Mouse (Mus musculus): ENCODE results near the gene Hdac11. TPM values are rescaled to one million over a fixed set of nuclear protein-coding genes. Genes with fewer than 3 reads are reported as not detected.
"Not testable (repeated sequence)": the region's sequence is repeated elsewhere in the genome, so short reads cannot be mapped to it uniquely, and the experiment has no call there.

Gene Hdac11
- polyA plus RNA-seq, 1 experiment from 2014 or later: 5.6 TPM

DNA sequence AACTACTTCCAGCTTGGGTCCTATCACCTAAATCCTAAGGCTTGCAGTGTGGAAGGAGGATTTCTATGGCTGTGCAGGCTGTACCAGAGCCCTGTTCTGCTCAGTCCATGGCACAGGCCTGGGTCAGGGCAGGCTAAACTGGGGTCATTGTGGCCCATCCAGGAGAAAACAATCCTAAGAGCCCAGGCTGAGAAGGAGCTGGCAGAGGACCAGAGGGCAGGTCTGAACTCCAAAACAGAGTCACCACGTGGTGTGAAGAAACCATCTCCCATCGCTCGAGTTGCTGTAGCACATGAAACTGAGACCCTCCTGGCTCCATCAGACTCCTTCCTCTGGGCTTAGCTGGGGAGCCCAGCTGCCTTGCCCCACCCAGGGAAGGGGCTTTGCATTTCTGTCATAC lies 48.9 kb downstream of the Hdac11 start:
- no peak overlapping the region for H3K9ac ChIP-seq
- H3K4me3 ChIP-seq (replicated peaks): no peak overlapping the region
- DNase-seq: no peak
- no peaks in the 10 kb centered on the region for H3K9me3 ChIP-seq (replicated peaks)
- H3K4me1 ChIP-seq (replicated peaks): no peaks in the 10 kb centered on the region
- H3K27ac ChIP-seq: no peak overlapping the region
- no peak for ATAC-seq (ENCODE audit: low read depth)
- peaks cover 11% of the 10 kb centered on the region; the same call in 1 of the 2 replicates for H3K27me3 ChIP-seq
- H3K36me3 ChIP-seq: no peaks in the 10 kb centered on the region
- WGBS (ENCODE audit: insufficient replicate concordance): 43% methylated on average over 3 of the region's 3 CpGs
- no peak overlapping the region for H3K4me2 ChIP-seq

DNA sequence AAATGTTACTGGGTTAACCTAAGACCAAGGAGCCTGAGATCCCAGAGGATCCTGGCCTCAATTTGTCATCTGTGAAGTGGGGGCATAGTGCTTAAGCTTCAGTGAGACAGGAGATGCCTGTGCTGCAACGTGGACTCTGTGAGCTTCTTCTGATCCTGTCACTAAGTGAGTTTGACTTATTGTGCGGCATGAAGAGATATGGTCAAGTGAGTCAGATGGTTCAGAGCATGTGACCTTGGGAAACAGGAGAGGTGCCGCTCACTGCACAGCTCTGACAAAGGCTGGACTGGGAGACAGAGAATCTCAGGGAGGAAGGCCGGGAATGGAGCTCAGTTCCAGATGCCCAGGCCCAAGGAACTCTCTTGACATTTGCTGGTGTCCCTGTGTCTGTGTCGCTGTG lies 49.3 kb downstream of the Hdac11 start:
- Histone ChIP-seq H3K27me3 (peaks cover 15% of the 10 kb centered on the region), H3K27ac (no peak overlapping the region), H3K36me3 (no peaks in the 10 kb centered on the region), H3K4me1 (replicated peaks) (no peaks in the 10 kb centered on the region), H3K9ac (no peak overlapping the region), H3K9me3 (replicated peaks) (no peaks in the 10 kb centered on the region), H3K4me3 (replicated peaks) (no peak overlapping the region), H3K4me2 (no peak overlapping the region)
- ATAC-seq (ENCODE audit: low read depth): no peak
- DNase-seq: no peak
- 47% methylated on average over 5 of the region's 5 CpGs for WGBS (ENCODE audit: insufficient replicate concordance)

DNA sequence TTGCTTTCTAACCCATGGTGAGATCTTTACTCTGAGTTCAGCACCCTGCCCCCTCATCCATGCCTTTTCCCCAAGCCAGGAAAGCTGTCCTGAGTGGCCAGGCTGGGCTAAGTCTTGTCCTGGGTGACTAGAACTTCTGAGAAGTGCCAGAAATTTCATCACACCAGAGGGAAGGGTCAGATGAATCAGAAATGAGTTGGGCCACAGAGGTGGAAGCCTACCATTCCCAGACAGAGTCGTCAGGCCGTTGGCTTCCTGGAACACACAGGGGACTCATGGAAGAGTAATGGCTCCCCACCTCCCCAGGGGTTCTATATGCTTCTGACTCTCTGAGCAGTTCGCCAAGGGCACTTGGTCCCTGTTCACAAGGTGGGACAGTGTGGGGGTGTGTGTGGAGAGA lies 51.0 kb downstream of the Hdac11 start:
- DNase-seq (no peak), ATAC-seq (ENCODE audit: low read depth) (no peak)
- no peaks in the 10 kb centered on the region for H3K9me3 ChIP-seq (replicated peaks)
- peaks cover 1% of the 10 kb centered on the region; the same call in 1 of the 2 replicates for H3K4me1 ChIP-seq (replicated peaks)
- no peak overlapping the region for H3K4me2 ChIP-seq
- no peak overlapping the region for H3K9ac ChIP-seq
- 44% methylated on average over 3 of the region's 3 CpGs for WGBS (ENCODE audit: insufficient replicate concordance)
- H3K36me3 ChIP-seq: no peaks in the 10 kb centered on the region
- H3K27me3 ChIP-seq: peaks cover 29% of the 10 kb centered on the region
- no peak overlapping the region for H3K4me3 ChIP-seq (replicated peaks)
- no peak overlapping the region for H3K27ac ChIP-seq

DNA sequence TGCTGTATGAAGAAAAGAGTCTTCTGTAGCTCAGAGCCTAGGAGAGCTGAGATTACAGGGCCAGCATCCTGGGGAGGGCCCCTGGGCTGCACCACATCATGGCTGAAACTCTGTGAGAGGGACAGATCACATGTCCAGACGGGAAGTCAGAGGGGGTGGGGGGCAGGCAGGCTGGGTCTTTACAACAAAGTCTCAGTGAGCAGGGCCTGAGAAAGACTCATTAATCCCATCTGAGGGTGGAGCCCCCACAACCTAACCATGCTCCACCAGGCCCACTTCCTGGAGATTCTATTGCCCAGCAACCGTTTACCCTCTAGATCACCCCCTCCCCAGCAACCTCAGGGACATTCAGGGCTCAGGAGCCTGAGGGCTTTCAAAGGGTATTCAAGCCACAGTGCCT lies 53.3 kb downstream of the Hdac11 start:
- Histone ChIP-seq H3K4me3 (replicated peaks) (no peak overlapping the region), H3K27ac (no peak overlapping the region), H3K4me1 (replicated peaks) (peaks cover 7% of the 10 kb centered on the region; the same call in 1 of the 2 replicates), H3K4me2 (no peak overlapping the region), H3K27me3 (peaks cover 50% of the 10 kb centered on the region), H3K9me3 (replicated peaks) (no peaks in the 10 kb centered on the region), H3K9ac (no peak overlapping the region), H3K36me3 (no peaks in the 10 kb centered on the region)
- DNase-seq (no peak), ATAC-seq (ENCODE audit: low read depth) (no peak)
- 24% methylated on average over 2 of the region's 2 CpGs for WGBS (ENCODE audit: insufficient replicate concordance)

DNA sequence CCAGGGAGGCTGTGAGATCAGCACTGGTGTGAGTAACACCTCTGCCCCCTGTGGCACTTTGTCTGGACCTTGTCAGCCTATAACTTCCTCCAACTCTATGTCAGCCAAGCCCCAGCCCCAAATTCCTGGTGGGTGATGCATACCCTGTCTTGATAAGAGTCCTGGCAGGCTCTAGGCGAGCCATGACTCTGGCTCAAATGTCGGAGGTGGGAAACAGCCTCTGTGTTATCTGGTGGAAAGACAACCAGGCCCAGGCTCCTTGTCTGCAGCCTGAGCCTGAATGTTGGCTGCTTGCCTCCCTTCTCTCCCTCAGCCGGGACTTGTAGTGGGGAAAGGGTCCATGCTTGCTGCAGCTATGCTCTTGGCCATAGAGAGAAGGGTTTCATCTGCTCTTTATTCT lies 54.4 kb downstream of the Hdac11 start:
- Histone ChIP-seq H3K27ac (no peak overlapping the region), H3K4me2 (no peak overlapping the region), H3K36me3 (no peaks in the 10 kb centered on the region), H3K4me3 (replicated peaks) (no peak overlapping the region), H3K27me3 (peaks cover 55% of the 10 kb centered on the region), H3K4me1 (replicated peaks) (peaks cover 7% of the 10 kb centered on the region; the same call in 1 of the 2 replicates), H3K9me3 (replicated peaks) (no peaks in the 10 kb centered on the region), H3K9ac (no peak overlapping the region)
- ATAC-seq (ENCODE audit: low read depth) (no peak), DNase-seq (no peak)
- WGBS (ENCODE audit: insufficient replicate concordance): 26% methylated on average over 3 of the region's 3 CpGs

DNA sequence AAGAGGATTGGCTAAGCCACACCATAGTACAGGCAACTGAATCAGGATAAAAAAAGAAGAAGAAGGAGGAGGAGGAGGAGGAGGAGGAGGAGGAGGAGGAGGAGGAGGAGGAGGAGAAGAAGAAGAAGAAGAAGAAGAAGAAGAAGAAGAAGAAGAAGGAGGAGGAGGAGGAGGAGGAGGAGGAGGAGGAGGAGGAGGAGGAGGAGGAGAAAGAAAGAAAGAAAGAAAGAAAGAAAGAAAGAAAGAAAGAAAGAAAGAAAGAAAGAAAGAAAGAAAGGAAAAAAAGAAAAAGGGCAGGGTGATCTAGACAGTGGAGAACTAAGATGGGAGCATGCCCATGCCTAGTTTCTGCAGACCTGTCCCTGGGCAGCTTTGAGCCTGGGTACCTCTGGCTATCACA lies 55.7 kb downstream of the Hdac11 start, which contains the start of gene Fbln2:
Gene Fbln2, plus strand, starts transcription at position 301 of the 400 bp plus-strand sequence.
- not testable (repeated sequence) for H3K9me3 ChIP-seq (replicated peaks); H3K4me1 ChIP-seq (replicated peaks); H3K9ac ChIP-seq; DNase-seq; H3K27ac ChIP-seq; H3K36me3 ChIP-seq; ATAC-seq (ENCODE audit: low read depth)
- peak within 1 kb of the TSS; percentile 47 for H3K4me2 ChIP-seq
- H3K27me3 ChIP-seq: peaks cover 55% of the 10 kb centered on the region
- peak within 1 kb of the TSS; percentile 28 for H3K4me3 ChIP-seq (replicated peaks)

DNA sequence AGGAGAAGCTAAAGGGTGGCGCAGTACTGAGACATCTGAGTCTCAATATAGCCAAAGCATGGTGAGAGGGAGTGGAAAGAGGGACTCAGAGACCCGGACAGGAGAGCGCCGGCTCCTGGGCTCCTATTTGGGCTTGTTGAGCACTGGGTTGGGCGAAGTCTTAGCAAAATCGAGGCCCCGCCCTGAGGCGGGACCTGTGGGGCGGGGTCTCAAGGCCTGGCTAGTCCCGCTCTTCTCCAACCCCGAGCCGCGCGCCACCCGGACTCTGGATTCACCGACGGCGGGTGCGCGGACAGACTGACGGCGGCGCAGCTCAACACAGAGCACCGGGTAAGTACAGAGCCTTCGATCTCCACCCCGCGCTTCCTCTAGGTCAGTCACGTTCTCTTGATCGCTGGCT lies 56.1 kb downstream of the Hdac11 start:
- 1% methylated on average over 29 of the region's 29 CpGs for WGBS (ENCODE audit: insufficient replicate concordance)
- H3K36me3 ChIP-seq: no peaks in the 10 kb centered on the region
- no peak overlapping the region; the same call in 1 of the 2 replicates for H3K9ac ChIP-seq
- no peaks in the 10 kb centered on the region for H3K9me3 ChIP-seq (replicated peaks)
- peak overlapping the region; percentile 47 for H3K4me2 ChIP-seq
- ATAC-seq (ENCODE audit: low read depth) (peak; percentile 70), DNase-seq (peak; percentile 29)
- peaks cover 55% of the 10 kb centered on the region for H3K27me3 ChIP-seq
- H3K4me1 ChIP-seq (replicated peaks): peaks cover 7% of the 10 kb centered on the region; the same call in 1 of the 2 replicates
- peak overlapping the region; percentile 28 for H3K4me3 ChIP-seq (replicated peaks)
- no peak overlapping the region for H3K27ac ChIP-seq

DNA sequence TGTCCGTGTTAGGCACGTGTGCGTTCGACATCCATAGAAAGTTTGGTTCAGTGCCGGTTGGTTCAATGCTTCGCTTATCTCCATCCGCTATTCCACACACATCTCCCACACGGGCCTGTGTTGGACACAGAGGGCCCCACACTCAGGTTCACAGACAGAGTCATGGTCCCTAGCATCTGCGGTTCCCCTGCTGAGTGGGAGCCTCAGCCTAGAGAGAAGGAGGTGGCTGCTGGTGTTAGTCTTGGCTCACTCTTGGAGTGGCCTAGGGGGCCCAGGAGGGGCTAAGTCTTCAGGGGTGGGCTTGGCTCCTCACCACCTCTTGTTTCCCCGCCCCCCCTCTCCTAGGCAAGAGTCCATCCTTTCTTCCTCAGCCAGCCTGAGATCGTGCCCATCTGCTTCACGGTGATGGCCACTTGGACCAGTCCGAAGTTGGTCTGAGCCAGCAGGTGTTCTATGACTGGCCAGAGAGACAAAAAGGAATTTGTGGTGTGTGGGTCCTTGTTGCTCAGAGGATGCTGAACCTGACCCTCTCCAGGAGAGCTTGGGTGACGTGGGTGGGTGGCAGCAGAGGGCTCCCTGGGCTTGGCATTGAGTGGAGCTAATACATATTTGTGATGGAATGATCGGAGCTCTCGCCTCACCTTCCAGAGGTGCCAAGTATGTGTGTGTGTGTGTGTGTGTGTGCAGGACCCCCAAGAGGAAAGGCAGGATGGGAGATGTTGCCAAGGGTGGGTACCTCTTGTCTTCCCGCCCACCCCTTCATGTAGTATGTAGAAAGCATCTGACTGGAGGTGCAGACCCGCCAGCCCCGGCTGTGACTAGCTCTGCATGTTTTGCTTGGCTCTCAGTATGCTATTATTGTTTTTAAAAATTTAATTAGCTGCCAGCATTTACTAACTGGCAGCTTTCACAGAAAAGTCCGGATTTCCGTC lies 57.1 kb downstream of the Hdac11 start:
- WGBS (ENCODE audit: insufficient replicate concordance): 50% methylated on average over 21 of the region's 21 CpGs
- no peak for DNase-seq
- H3K4me2 ChIP-seq: peak overlapping the region; percentile 47; the same call in 1 of the 2 replicates
- H3K27me3 ChIP-seq: peaks cover 51% of the 10 kb centered on the region
- ATAC-seq (ENCODE audit: low read depth): no peak
- peaks cover 7% of the 10 kb centered on the region; the same call in 1 of the 2 replicates for H3K4me1 ChIP-seq (replicated peaks)
- H3K9ac ChIP-seq: no peak overlapping the region
- H3K36me3 ChIP-seq: no peaks in the 10 kb centered on the region
- H3K9me3 ChIP-seq (replicated peaks): no peaks in the 10 kb centered on the region
- H3K27ac ChIP-seq: no peak overlapping the region
- peak overlapping the region; percentile 28 for H3K4me3 ChIP-seq (replicated peaks)

DNA sequence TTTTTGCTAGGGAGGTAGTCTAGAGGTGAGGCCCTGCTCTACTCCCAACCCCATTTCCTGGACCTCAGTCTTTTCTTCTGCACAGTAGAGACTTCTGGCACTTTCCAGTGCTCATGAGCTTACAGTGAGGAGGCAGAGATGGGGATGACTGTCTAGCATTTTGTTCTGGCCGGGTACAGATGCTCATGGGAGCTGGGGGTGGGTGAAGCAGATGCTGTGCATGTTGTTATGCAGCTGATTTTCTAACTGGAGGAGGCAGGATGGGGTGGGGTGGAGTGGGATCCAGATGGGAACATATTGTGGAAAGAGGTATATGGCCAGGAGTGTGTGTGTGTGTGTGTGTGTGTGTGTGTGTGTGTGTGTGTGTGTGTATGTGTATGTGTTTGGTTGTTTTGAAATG lies 59.0 kb downstream of the Hdac11 start:
- DNase-seq: no peak

DNA sequence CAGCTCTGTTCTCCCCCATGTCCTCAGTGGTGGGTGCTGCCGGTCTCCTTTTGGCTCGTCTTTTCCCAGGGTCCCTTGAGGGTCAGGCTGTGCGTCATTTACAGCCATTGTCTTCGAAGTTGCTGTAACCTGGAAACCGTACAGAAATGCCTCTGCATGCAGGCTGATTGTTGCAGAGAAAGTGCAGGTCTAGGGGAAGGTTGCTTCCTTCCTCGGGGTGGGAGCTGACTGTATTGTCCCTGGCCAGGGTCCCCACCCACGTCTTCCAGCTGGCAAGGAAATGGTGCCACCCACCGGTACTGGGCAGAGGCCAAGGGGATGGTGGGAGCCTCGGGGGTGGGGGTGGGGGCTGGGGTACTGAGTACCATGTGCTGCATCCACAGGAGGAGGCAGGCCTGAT lies 62.0 kb downstream of the Hdac11 start:
- Histone ChIP-seq H3K27ac (no peak overlapping the region), H3K9me3 (replicated peaks) (no peaks in the 10 kb centered on the region), H3K27me3 (peaks cover 20% of the 10 kb centered on the region), H3K4me2 (no peak overlapping the region), H3K36me3 (no peaks in the 10 kb centered on the region), H3K9ac (no peak overlapping the region), H3K4me3 (replicated peaks) (no peak overlapping the region), H3K4me1 (replicated peaks) (no peaks in the 10 kb centered on the region)
- WGBS (ENCODE audit: insufficient replicate concordance): 51% methylated on average over 9 of the region's 9 CpGs
- ATAC-seq (ENCODE audit: low read depth) (no peak), DNase-seq (no peak)

More for the DNA sequence above, 59.0 kb downstream of the Hdac11 start:
- Histone ChIP-seq H3K4me2 (no peak overlapping the region), H3K27ac (no peak overlapping the region), H3K4me1 (replicated peaks) (peaks cover 7% of the 10 kb centered on the region; the same call in 1 of the 2 replicates), H3K36me3 (no peaks in the 10 kb centered on the region), H3K9me3 (replicated peaks) (no peaks in the 10 kb centered on the region), H3K9ac (no peak overlapping the region), H3K4me3 (replicated peaks) (no peak overlapping the region), H3K27me3 (peaks cover 43% of the 10 kb centered on the region)
- WGBS (ENCODE audit: insufficient replicate concordance): 29% methylated on average over 1 of the region's 1 CpGs
- ATAC-seq (ENCODE audit: low read depth): no peak

DNA sequence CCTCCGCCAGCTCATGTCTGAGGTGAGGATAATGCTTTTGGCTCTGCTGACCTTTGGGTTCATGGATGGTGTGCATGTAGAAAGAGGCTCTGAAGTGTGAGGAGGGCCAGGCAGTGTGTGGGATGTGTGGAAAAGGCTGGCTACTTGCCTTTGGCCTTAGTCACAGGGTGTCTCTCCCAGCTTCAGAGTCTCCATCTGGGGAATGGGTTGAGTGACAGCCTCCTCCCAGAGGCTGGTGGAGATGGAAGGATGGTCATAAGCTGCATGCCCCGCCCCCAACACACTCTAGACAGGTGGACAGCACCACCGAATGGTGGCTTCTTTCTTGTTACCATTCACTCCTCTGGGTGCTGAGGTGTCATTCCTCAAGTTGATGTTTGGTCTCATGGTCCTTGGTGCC lies 62.4 kb downstream of the Hdac11 start:
- no peak for ATAC-seq (ENCODE audit: low read depth)
- H3K27ac ChIP-seq: no peak overlapping the region
- peaks cover 18% of the 10 kb centered on the region for H3K27me3 ChIP-seq
- H3K36me3 ChIP-seq: no peaks in the 10 kb centered on the region
- no peak overlapping the region for H3K4me2 ChIP-seq
- no peak for DNase-seq
- H3K4me3 ChIP-seq (replicated peaks): no peak overlapping the region
- WGBS (ENCODE audit: insufficient replicate concordance): 42% methylated on average over 3 of the region's 3 CpGs
- H3K9ac ChIP-seq: no peak overlapping the region
- no peaks in the 10 kb centered on the region for H3K4me1 ChIP-seq (replicated peaks)
- no peaks in the 10 kb centered on the region for H3K9me3 ChIP-seq (replicated peaks)

DNA sequence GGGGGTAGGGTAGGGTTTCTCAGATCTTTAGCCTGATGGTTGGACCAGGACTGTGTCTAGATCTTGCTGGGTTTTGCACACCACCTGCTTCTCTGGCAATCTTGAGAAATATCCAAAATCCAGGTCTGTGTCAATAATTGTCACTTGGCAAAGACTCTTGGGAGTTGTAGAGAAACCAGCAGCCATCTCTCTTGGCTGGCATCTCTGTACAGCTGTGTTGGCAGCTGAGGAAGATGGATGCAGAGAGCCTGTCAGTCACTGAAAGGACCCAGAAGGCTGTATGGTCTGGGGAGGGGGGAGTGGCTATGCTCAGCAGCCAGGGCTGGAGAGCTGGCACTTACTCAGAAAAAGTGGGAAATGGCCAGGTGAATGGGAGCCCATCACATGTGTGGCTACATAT lies 63.6 kb downstream of the Hdac11 start:
- H3K36me3 ChIP-seq: no peaks in the 10 kb centered on the region
- DNase-seq (no peak), ATAC-seq (ENCODE audit: low read depth) (no peak)
- no peak overlapping the region for H3K4me3 ChIP-seq (replicated peaks)
- no peaks in the 10 kb centered on the region for H3K4me1 ChIP-seq (replicated peaks)
- peaks cover 10% of the 10 kb centered on the region for H3K27me3 ChIP-seq
- no peak overlapping the region for H3K9ac ChIP-seq
- H3K9me3 ChIP-seq (replicated peaks): no peaks in the 10 kb centered on the region
- H3K27ac ChIP-seq: no peak overlapping the region
- H3K4me2 ChIP-seq: no peak overlapping the region
